In genomic region chr5:14320216-14320615, GRCm38 (mm10) we compare ENCODE assay signal across 15 mouse cellular contexts.
DNase-seq lines count a peak whose midpoint lies in the region.
"Had no signal": no experiment of that assay in that cellular context is flagged by ENCODE, and none has a peak within 500 bp of the region (broad histone marks: within the 10 kb centered on the region; RNA-seq: fewer than 3 reads in every experiment).

No protein-coding gene starts in this region.

- intact Hi-C loops in left cerebral cortex, postnatal 10 days (cut with DNase I): no loop called here
- intact Hi-C loops in left cerebral cortex, postnatal 25 days (cut with DNase I): no loop called here

- DNase-seq in left cerebral cortex, adult 18-20 months (ENCODE audit: low spot score in 2 of 2): peak; percentile 9 to 14
- no peak for DNase-seq in left cerebral cortex, postnatal 10 days (ENCODE audit: extremely low spot score in 1 of 2, low spot score in 2 of 2)
- peak; percentile 67 for DNase-seq in 3T3-L1 (ENCODE audit: low read depth, low spot score)
- peak; percentile 56 for DNase-seq in Muller cell, postnatal 12 days (ENCODE audit: inconsistent ontology term)
- DNase-seq in left cerebral cortex, postnatal 25 days (ENCODE audit: low spot score in 2 of 2): peak; percentile 26 to 68
- DNase-seq in urinary bladder, postnatal 4 days (ENCODE audit: low spot score in 2 of 2): no peak
- no peak for DNase-seq in gastrocnemius, adult 18-20 months (ENCODE audit: low spot score)
- DNase-seq: adrenal gland, adult 8-10 months; cerebellum, adult 11 months; cerebellum, postnatal 14 days; gastrocnemius, postnatal 36 days; kidney, adult 8-10 months; kidney, postnatal 25 days; liver; thymus, adult 2 months had no signal

Comparison
In these comparisons a context has a peak if more than half of its experiments do, and no peak if none do; other contexts are left out.
1. DNase-seq: peak in left cerebral cortex, adult 18-20 months (2 of 2), 3T3-L1 (single experiment), Muller cell, postnatal 12 days (single experiment) and left cerebral cortex, postnatal 25 days (2 of 2); none in left cerebral cortex, postnatal 10 days (0 of 2), urinary bladder, postnatal 4 days (0 of 2) and gastrocnemius, adult 18-20 months (single experiment).